ENCODE assay signal across 21 mouse cellular contexts in the genomic region with DNA sequence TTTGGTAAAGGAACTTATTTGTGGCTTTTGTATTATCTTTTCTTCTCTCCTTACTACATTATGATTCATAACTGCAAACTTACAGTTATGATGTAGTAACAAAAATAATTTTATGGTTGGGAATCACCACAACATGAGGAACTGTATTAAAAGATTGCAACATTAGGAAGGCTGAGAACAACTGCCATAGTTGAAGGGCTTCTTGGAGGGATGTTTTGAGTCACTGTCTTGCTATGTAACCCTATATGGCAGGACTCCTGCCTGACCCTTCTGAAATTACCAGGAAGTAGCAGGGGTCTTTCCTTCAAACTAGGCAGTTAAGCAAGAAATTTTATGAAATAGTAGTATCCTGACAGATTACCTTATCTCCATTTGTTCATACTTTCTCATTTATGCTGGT. TPM values are rescaled to one million over a fixed set of nuclear protein-coding genes. Genes with fewer than 3 reads are reported as not detected.
"Had no signal": no experiment of that assay in that cellular context is flagged by ENCODE, and none has a peak within 500 bp of the region (broad histone marks: within the 10 kb centered on the region; RNA-seq: fewer than 3 reads in every experiment).

No protein-coding gene starts in this region.

- ATAC-seq: liver, postnatal 0 days had no signal

- H3K36me3 ChIP-seq: limb, embryonic 12.5 days; liver, embryonic 13.5 days; lung, embryonic 15.5 days; midbrain, embryonic 10.5 days; neural tube, embryonic 13.5 days had no signal

- H3K9me3 ChIP-seq: limb, embryonic 12.5 days; liver, embryonic 13.5 days; lung, embryonic 15.5 days; midbrain, embryonic 10.5 days; neural tube, embryonic 13.5 days had no signal

- H3K27ac ChIP-seq: layer of hippocampus, adult 2 months; limb, embryonic 12.5 days; liver, embryonic 13.5 days; midbrain, embryonic 10.5 days; neural tube, embryonic 13.5 days had no signal

- H3K4me3 ChIP-seq: layer of hippocampus, adult 2 months; limb, embryonic 12.5 days; liver, embryonic 13.5 days; lung, embryonic 15.5 days; midbrain, embryonic 10.5 days; neural tube, embryonic 13.5 days had no signal

- DNase-seq: kidney, postnatal 36 days; liver; liver, embryonic 13.5 days; liver, postnatal 0 days; lung, postnatal 14 days; midbrain, embryonic 14.5 days; retina, postnatal 1 day; right cerebral cortex, postnatal 4 days; spleen, adult 18-20 months; thymus, adult 18-20 months; thymus, postnatal 14 days had no signal

- H3K4me2 ChIP-seq: limb, embryonic 12.5 days; liver, embryonic 13.5 days; lung, embryonic 15.5 days; neural tube, embryonic 13.5 days had no signal

- H3K4me1 ChIP-seq: limb, embryonic 12.5 days; liver, embryonic 13.5 days; lung, embryonic 15.5 days; neural tube, embryonic 13.5 days had no signal

- H3K27me3 ChIP-seq: limb, embryonic 12.5 days; liver, embryonic 13.5 days; lung, embryonic 15.5 days; neural tube, embryonic 13.5 days had no signal

- H3K9ac ChIP-seq: limb, embryonic 12.5 days; liver, embryonic 13.5 days; liver, postnatal 0 days; lung, embryonic 15.5 days; neural tube, embryonic 13.5 days had no signal

RNA-seq across cellular contexts. Expression of gene Trim52, which starts 57.2 kb away (rescaled TPM):
- total RNA-seq: layer of hippocampus, adult 2 months; layer of hippocampus, postnatal 10 days; left cerebral cortex, postnatal 36 days; monocyte, adult 5-6 weeks had no signal
- polyA plus RNA-seq: kidney, embryonic 16.5 days; limb, embryonic 12.5 days; liver, embryonic 13.5 days; liver, postnatal 0 days; lung, embryonic 15.5 days; midbrain, embryonic 10.5 days; midbrain, embryonic 14.5 days; neural tube, embryonic 13.5 days; stomach, embryonic 14.5 days had no signal
